Mouse (Mus musculus) myocyte (in vitro differentiated cells): ENCODE measurements around the gene Bin2.

Source experiments
- CEBPB ChIP-seq: IDR thresholded peaks from 2 replicates; pipeline ENCODE4 v1.6.1; 2011; ENCODE audit warnings: mild to moderate bottlenecking, moderate library complexity; ENCODE audit not compliant: poor library complexity, insufficient read depth, severe bottlenecking
- MYOD1 ChIP-seq, 3 experiments: IDR thresholded peaks; one replicate each; pipeline ENCODE4 v1.6.1; 2011; ENCODE audit warnings: control low read depth in 2 of 3, low read depth in 2 of 3, mild to moderate bottlenecking in 2 of 3, moderate library complexity in 1 of 3; ENCODE audit not compliant: insufficient read length in 2 of 3, control insufficient read depth in 1 of 3
- POLR2A ChIP-seq: IDR thresholded peaks from one replicate; pipeline ENCODE4 v1.6.1; 2011; ENCODE audit warnings: low read depth, mild to moderate bottlenecking, control low read depth, moderate library complexity; ENCODE audit not compliant: insufficient read length
- USF1 ChIP-seq: IDR thresholded peaks from one replicate; pipeline ENCODE4 v1.6.1; 2011; ENCODE audit warnings: low read depth, mild to moderate bottlenecking, control low read depth, moderate library complexity

DNA sequence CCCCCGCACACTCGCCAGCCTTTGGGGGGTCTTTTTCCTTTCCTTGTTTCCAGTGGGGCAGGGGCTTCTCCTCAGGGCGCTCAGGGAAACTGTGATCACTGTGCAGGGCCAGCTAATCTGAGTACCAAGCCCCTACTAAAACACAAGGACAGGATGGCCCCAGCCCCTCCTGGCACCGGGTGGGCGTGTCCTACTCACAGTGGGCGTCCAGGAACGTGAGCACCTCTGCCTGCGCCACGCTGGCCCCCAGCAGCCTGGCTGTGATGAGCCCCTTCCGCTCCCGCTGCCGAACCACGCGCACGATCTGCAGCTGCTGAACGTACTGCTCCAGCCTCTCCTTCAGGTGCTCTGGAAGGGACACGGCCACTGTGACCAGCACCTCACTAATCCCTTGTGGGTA lies 34.6 kb upstream of the Bin2 start:
- TF ChIP-seq USF1 (no peak), POLR2A (no peak), CEBPB (no peak), MYOD1 (IDR thresholded peaks at IDR 0.05; ENCODE audit: control insufficient read depth in 1 of 3, insufficient read length in 2 of 3, low read depth in 2 of 3) (no peak)
